In the genomic region with DNA sequence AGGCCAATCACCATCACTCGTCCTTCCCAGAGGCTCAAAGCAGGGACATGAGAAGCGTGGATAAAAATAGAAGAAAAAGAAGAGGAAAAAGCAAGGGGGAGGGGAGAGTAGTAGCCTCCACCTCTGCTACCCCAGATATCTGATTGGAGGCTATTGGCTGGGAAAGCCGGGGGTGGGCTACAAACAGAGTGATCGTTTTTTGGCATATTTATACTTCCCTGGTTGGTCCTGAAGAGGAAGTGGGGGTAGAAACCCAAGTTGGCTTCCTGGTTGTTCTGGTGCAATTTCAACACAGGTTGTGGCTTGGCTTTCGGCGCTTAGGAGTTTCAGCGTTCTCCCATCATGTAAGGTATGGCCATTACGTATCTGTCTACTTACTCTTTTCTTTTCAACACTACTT, we compare ENCODE assay signal across 8 mouse cellular contexts. TPM values are rescaled to one million over a fixed set of nuclear protein-coding genes. Genes with fewer than 3 reads are reported as not detected.
DNase-seq lines count a peak whose midpoint lies in the region; ATAC-seq and TF ChIP-seq lines count a peak whose summit lies in the region.

A gene (plus strand): TSS at position 234 of the 400 bp plus-strand sequence.

- DNase-seq in cerebellum, adult 11-12 months, result peak; percentile 24
- DNase-seq in G1E (ENCODE audit: low spot score) (peak; percentile 75), liver (peak; percentile 63)
- peak; percentile 29 for DNase-seq in forebrain, embryonic 10.5 days (ENCODE audit: extremely low spot score, low spot score)
- DNase-seq in heart, postnatal 36 days, result peak; percentile 20 to 26
- no peak for DNase-seq in frontal cortex, postnatal 36 days (ENCODE audit: low spot score in 2 of 2)

- H3K27ac ChIP-seq in forebrain, embryonic 10.5 days, result peak within 1 kb of the TSS; percentile 98

- 34% methylated on average over 8 of the region's 8 CpGs for WGBS in forebrain, embryonic 10.5 days

- TF ChIP-seq CTCF in G1E (IDR thresholded peaks at IDR 0.05; ENCODE audit: low read depth, low read length), result no peak

- no peaks in the 10 kb centered on the region for H3K27me3 ChIP-seq in G1E (ENCODE audit: insufficient read depth, low read length)
- no peaks in the 10 kb centered on the region for H3K27me3 ChIP-seq in forebrain, embryonic 10.5 days (ENCODE audit: poor library complexity, severe bottlenecking)

- intact Hi-C loops in heart, postnatal 36 days (cut with DNase I), result loop anchor here (2.0 kb wide), 1 partner anchor 39 kb away; a partner anchor contains a TSS

- peak within 1 kb of the TSS; percentile 90 for H3K4me3 ChIP-seq in G1E (ENCODE audit: low read depth, low read length)
- peak within 1 kb of the TSS; percentile 83 for H3K4me3 ChIP-seq in forebrain, embryonic 10.5 days

- H3K9me3 ChIP-seq in G1E (replicated peaks), result no peaks in the 10 kb centered on the region
- H3K9me3 ChIP-seq in forebrain, embryonic 10.5 days, result no peaks in the 10 kb centered on the region

- H3K4me1 ChIP-seq in G1E (ENCODE audit: insufficient read depth, low read depth, low read length), result peaks cover 74% of the 10 kb centered on the region
- H3K4me1 ChIP-seq in forebrain, embryonic 10.5 days, result peaks cover 33% of the 10 kb centered on the region

- no peak for ATAC-seq in cerebellum, adult (ENCODE audit: insufficient number of reproducible peaks, low FRiP score, low TSS enrichment)
- peak; percentile 66 for ATAC-seq in G1E (ENCODE audit: extremely low read depth, insufficient number of reproducible peaks, low FRiP score, poor library complexity, severe bottlenecking)
- ATAC-seq in monocyte, adult 5-6 weeks (replicated peaks; ENCODE audit: insufficient number of reproducible peaks, low FRiP score, low TSS enrichment, poor library complexity, severe bottlenecking), result 0 out of 2 replicates have a peak, but pooled peaks have one; percentile 13

- H3K36me3 ChIP-seq in G1E (replicated peaks), result peaks cover 24% of the 10 kb centered on the region
- H3K36me3 ChIP-seq in forebrain, embryonic 10.5 days (replicated peaks), result peaks cover 21% of the 10 kb centered on the region

RNA-seq across cellular contexts. Expression of the gene that starts here (rescaled TPM):
- total RNA-seq in G1E (2014; fragmentation: Nextera tagmentation) (54.3 and 59.1 TPM in 2 replicates), G1E (2017) (68.9 and 88.2 TPM in 2 replicates)
- polyA plus RNA-seq in G1E (2012), result 4.9 and 6.8 TPM in 2 replicates
- polyA plus RNA-seq in forebrain, embryonic 10.5 days (2016; fragmentation: Nextera tagmentation; extraction: Ambion mirVana), result 27.3 and 28.7 TPM in 2 replicates
- 10 to 100 TPM; 36.4 to 38.9 TPM for total RNA-seq in heart, postnatal 36 days (2021)
- total RNA-seq in monocyte, adult 5-6 weeks (2017), result 0.58 to 0.75 TPM in 2 of 3 replicates, not detected in the other

Comparison
In these comparisons a context has a peak if more than half of its experiments do, and no peak if none do; other contexts are left out.
1. RNA of the gene that starts here (total RNA-seq): 54.3 to 88.2 TPM in G1E and 36.4 to 38.9 TPM in heart, postnatal 36 days; 0.58 to 0.75 TPM in monocyte, adult 5-6 weeks; every median in the first group is over 10 times any median in the second.
2. Peak in ATAC-seq in monocyte, adult 5-6 weeks; RNA of the gene not detected or under 1 TPM.
3. DNase-seq: peak in cerebellum, adult 11-12 months (single experiment), G1E (single experiment), forebrain, embryonic 10.5 days (single experiment), heart, postnatal 36 days (2 of 2) and liver (single experiment); none in frontal cortex, postnatal 36 days (0 of 2).